Mouse (Mus musculus): Measurements from ENCODE around the gene Nr0b2. TPM values are rescaled to one million over a fixed set of nuclear protein-coding genes. Genes with fewer than 3 reads are reported as not detected.

The Nr0b2 gene
- polyA plus RNA-seq, 1 experiment from 2014 or later: not detected

DNA sequence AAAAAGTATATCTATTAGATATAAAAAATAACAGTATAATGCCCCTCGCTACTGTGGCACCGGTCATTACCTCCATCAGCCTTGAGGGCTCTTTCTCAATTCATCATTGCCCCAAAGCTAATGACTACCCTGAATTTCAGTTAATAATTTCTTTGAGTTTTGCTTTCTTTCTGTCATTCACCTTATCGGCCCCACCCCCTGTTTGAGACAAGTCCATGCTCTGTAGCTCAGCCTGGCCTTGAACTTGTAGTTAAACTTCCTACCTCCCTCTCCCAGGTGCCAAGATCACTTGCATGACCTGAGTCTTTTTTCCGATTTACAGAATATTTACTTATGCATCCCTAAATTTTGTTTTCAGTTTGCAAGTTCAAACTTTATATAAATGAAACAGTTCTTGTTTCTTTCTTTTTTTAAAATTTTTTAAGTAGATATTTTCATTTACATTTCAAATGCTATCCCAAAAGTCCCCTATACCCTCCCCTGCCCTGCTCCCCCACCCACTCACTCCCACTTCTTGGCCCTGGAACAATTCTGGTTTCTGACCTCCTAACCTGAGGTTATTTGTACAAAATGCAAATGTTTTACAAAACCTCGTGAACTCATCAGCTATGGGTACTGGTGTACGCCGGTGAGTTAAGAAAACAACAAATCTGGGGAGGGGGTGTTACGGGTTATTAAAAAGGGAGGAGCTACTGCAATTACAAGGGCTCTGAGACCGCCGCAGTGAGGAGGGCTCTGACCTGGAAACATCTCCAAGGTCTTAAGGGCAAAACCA lies 16.3 kb downstream of the Nr0b2 start:
- Histone ChIP-seq H3K4me2 (no peak overlapping the region), H3K36me3 (replicated peaks) (no peaks in the 10 kb centered on the region), H3K4me3 (no peak overlapping the region), H3K27ac (no peak overlapping the region), H3K4me1 (no peaks in the 10 kb centered on the region), H3K27me3 (replicated peaks) (no peaks in the 10 kb centered on the region), H3K9ac (no peak overlapping the region), H3K9me3 (no peaks in the 10 kb centered on the region)
- 83% methylated on average over 10 of the region's 10 CpGs for WGBS
- no peak for ATAC-seq (replicated peaks)

DNA sequence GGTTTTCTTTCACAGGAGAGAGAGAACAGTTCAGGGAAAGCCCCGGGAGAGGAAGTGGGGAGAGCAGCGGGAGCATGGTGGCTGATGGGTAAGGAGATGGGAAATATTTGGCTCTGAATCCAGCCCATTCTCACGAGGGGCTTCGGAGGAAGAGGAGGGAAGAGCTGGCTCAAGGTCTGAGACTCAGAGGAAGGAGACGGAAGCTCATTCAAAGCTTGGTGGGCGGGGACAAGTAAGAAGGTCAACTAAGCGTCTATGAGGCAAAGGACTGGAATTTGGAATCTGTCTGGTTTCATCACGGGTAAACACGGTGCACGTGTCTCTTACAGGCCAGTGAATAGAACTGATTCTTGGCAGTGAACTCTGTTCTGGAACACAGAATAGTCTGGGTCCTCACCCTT lies 16.9 kb downstream of the Nr0b2 start:
- WGBS: 73% methylated on average over 10 of the region's 10 CpGs
- no peak overlapping the region for H3K4me3 ChIP-seq
- no peaks in the 10 kb centered on the region for H3K36me3 ChIP-seq (replicated peaks)
- no peak overlapping the region for H3K4me2 ChIP-seq
- no peaks in the 10 kb centered on the region for H3K27me3 ChIP-seq (replicated peaks)
- no peak overlapping the region for H3K9ac ChIP-seq
- H3K9me3 ChIP-seq: no peaks in the 10 kb centered on the region
- peaks cover 1% of the 10 kb centered on the region for H3K4me1 ChIP-seq
- no peak overlapping the region for H3K27ac ChIP-seq
- ATAC-seq (replicated peaks): no peak

DNA sequence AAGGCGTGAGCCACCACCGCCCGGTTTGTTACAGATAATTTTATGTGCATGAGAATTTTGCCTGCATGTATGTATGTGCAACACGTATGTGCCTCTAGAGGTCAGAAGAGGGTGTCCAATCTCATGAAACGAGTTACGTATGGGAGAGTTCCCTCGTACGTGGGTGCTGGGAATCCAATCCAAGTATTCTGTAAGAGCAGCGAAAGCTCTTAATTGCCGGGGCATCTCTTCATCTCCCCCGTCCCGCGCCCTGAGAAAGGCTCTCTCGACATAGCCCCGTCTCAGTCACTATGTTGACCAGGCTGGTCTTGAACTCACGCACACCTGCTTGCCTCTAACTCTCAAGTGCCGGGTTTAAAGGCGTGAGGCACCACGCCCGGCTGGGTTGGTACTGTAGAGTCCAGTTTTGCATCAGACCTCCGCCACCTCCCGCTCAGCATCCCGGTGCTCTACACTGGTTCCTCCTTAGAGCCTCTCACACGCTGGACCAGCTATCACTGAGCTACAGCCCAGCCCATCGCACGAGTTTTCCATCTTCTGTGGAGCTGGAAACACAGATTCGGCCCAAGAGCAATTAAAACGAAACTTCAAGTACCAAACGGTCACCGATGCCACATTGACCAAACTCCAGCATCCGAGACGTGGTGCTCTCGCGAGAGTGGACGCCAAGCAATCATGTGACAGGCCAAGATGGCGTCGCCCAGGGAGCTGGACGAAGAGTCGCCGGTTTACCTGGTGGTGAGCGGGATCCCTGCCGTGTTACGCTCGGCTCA lies 21.1 kb downstream of the Nr0b2 start, which contains the start of gene Gpatch3:
TSS of gene Gpatch3 (plus strand) at position 676 of the 773 bp plus-strand sequence.
- H3K36me3 ChIP-seq (replicated peaks): peaks cover 4% of the 10 kb centered on the region; the same call in 1 of the 2 replicates
- H3K27ac ChIP-seq: peak within 1 kb of the TSS; percentile 86
- peak within 1 kb of the TSS; percentile 99 for H3K4me3 ChIP-seq
- H3K4me2 ChIP-seq: peak within 1 kb of the TSS; percentile 90
- H3K9ac ChIP-seq: peak within 1 kb of the TSS; percentile 92
- no peaks in the 10 kb centered on the region for H3K27me3 ChIP-seq (replicated peaks)
- H3K4me1 ChIP-seq: peaks cover 8% of the 10 kb centered on the region
- peak; percentile 96 for ATAC-seq (replicated peaks)
- H3K9me3 ChIP-seq: no peaks in the 10 kb centered on the region
- 5% methylated on average over 44 of the region's 44 CpGs for WGBS

DNA sequence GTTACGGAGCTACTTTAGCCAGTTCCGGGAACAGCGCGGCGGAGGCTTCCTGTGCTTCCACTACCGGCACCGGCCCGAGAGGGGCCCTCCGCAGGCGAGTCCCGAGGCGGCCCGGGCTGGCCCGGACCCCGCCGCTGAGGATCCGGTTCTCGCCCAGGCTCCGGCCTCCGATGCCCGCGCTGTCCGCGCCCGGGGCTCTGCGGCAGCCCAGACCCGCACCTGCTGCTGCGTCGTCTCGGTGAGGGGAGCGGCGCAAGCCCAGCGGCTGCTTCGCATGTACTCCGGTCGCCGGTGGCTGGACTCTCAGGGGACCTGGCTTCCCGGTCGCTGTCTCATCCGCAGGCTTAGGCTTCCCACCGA lies 21.6 kb downstream of the Nr0b2 start:
- H3K9me3 ChIP-seq: no peaks in the 10 kb centered on the region
- under 1% methylated on average over 41 of the region's 41 CpGs for WGBS
- peaks cover 10% of the 10 kb centered on the region; the same call in 1 of the 2 replicates for H3K36me3 ChIP-seq (replicated peaks)

DNA sequence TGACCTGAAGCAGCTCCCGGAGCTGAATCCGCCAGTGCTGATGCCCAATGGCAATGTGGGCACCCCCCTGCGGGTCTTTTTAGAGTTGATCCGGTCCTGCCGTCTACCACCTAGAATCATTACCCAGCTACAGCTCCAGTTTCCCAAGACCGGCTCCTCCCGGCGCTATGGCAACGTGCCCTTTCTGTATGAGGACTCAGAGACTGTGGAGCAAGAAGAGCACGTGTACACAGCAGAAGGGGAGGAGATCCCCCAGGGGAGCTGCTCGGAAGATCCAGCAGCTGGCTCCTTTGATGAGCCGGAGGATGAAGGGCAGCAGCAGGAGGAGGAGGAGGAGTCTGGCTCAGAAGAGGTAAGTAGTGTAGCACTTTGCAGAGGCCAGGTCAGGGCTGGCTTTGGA lies 24.8 kb downstream of the Nr0b2 start:
- no peak for ATAC-seq (replicated peaks)
- H3K27me3 ChIP-seq (replicated peaks): no peaks in the 10 kb centered on the region
- H3K9me3 ChIP-seq: no peaks in the 10 kb centered on the region
- 0 out of 2 replicates have a peak overlapping the region, but pooled peaks have one; percentile 4 for H3K9ac ChIP-seq
- peaks cover 30% of the 10 kb centered on the region for H3K36me3 ChIP-seq (replicated peaks)
- no peak overlapping the region for H3K27ac ChIP-seq
- H3K4me2 ChIP-seq: no peak overlapping the region
- H3K4me3 ChIP-seq: no peak overlapping the region
- peaks cover 8% of the 10 kb centered on the region for H3K4me1 ChIP-seq
- 67% methylated on average over 12 of the region's 12 CpGs for WGBS

More for the DNA sequence above, 21.6 kb downstream of the Nr0b2 start:
- H3K27me3 ChIP-seq (replicated peaks): no peaks in the 10 kb centered on the region
- H3K4me1 ChIP-seq: peaks cover 8% of the 10 kb centered on the region
- peak overlapping the region; percentile 92 for H3K9ac ChIP-seq
- ATAC-seq (replicated peaks): peak; percentile 69
- peak overlapping the region; percentile 86 for H3K27ac ChIP-seq
- H3K4me2 ChIP-seq: peak overlapping the region; percentile 90
- H3K4me3 ChIP-seq: peak overlapping the region; percentile 99

DNA sequence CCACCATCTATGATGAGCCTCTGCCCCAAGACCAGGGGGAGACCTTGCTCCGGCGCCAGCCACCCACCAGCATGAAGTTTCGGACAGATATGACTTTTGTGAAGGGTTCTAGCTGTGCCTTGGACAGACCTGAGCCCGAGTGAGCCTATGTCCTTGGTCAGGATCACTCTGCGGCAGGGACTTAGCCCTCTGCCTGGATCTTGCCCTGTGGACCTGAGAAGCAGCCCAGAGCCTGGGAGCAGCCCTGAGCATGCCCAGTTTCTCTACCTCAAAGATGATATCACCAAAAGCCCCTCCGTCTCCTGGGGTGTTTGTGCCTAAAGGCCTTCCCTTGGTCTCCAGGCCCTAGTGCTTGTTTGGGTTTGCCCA lies 30.5 kb downstream of the Nr0b2 start:
- H3K27me3 ChIP-seq (replicated peaks): no peaks in the 10 kb centered on the region
- peak overlapping the region; percentile 100 for H3K4me2 ChIP-seq
- peak overlapping the region; percentile 68 for H3K9ac ChIP-seq
- 61% methylated on average over 6 of the region's 6 CpGs for WGBS
- H3K27ac ChIP-seq: peak overlapping the region; percentile 82
- peaks cover 33% of the 10 kb centered on the region for H3K36me3 ChIP-seq (replicated peaks)
- H3K9me3 ChIP-seq: no peaks in the 10 kb centered on the region
- H3K4me3 ChIP-seq: peak overlapping the region; percentile 94
- no peak; the same call in 1 of the 2 replicates for ATAC-seq (replicated peaks)
- H3K4me1 ChIP-seq: peaks cover 24% of the 10 kb centered on the region

DNA sequence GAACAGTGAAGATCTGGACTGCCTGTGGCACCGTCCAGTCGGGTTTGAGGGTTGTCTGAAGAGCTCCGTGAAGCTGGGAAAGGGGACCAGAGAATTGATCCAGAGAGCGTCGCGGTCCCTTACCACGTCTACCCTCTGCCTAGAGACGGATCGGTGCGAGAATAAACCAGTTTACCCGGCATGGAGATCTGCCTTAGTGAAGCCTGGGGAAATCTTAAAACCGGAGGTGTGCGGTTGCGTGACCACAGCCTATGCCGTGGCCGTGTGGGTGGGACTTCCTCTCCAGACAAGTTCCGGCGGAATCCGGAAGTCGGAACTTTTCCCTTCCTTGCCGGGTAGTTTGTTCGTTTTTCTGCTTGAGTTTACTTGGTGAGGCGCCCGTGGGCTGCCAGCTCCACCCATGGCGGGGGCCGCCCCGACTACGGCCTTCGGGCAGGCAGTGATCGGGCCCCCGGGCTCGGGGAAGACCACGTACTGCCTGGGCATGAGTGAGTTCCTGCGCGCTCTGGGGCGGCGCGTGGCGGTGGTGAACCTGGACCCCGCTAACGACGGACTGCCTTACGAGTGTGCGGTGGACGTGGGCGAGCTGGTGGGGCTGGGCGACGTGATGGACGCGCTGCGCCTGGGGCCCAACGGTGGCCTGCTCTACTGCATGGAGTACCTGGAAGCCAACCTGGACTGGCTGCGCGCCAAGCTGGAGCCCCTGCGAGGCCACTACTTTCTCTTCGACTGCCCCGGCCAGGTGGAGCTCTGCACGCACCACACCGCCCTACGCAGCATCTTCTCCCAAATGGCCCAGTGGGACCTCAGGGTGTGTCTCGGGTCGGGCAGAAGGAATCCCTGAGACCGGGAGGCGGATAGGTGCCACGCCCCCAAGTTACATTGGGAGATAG lies 31.1 kb downstream of the Nr0b2 start, which contains the start of gene Gpn2:
TSS of gene Gpn2 (plus strand) at position 304 of the 893 bp plus-strand sequence.
- Histone ChIP-seq H3K4me1 (peaks cover 24% of the 10 kb centered on the region), H3K9me3 (no peaks in the 10 kb centered on the region), H3K36me3 (replicated peaks) (peaks cover 29% of the 10 kb centered on the region), H3K4me2 (peak within 1 kb of the TSS; percentile 100), H3K9ac (peak within 1 kb of the TSS; percentile 68), H3K4me3 (peak within 1 kb of the TSS; percentile 94), H3K27ac (peak within 1 kb of the TSS; percentile 82), H3K27me3 (replicated peaks) (no peaks in the 10 kb centered on the region)
- 2% methylated on average over 65 of the region's 65 CpGs for WGBS
- peak; percentile 93 for ATAC-seq (replicated peaks)

DNA sequence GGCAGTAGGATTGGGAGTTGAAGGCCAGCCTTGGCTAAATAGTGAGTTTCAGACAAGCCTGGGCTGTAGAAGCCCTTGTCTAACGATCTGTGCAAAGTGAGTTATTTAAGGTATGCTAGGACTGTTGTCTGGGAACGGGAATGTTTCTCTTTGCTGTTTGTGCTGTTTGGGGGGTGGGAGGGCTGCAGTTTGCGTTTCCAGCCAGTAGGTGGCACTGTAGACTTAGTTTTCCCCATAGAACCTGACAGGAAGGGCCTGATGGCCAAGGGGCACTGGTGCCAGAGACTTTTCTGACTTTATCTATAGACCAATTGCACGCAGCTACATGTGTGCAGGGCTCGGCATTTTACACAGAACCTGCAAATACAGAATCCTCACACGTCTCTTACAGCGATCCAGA lies 39.4 kb downstream of the Nr0b2 start:
- no peak for ATAC-seq (replicated peaks)
- H3K9me3 ChIP-seq: no peaks in the 10 kb centered on the region
- no peak overlapping the region for H3K4me2 ChIP-seq
- no peaks in the 10 kb centered on the region for H3K4me1 ChIP-seq
- 31% methylated on average over 7 of the region's 7 CpGs for WGBS
- no peak overlapping the region for H3K9ac ChIP-seq
- H3K27me3 ChIP-seq (replicated peaks): no peaks in the 10 kb centered on the region
- H3K27ac ChIP-seq: no peak overlapping the region
- H3K4me3 ChIP-seq: no peak overlapping the region
- peaks cover 15% of the 10 kb centered on the region for H3K36me3 ChIP-seq (replicated peaks)

DNA sequence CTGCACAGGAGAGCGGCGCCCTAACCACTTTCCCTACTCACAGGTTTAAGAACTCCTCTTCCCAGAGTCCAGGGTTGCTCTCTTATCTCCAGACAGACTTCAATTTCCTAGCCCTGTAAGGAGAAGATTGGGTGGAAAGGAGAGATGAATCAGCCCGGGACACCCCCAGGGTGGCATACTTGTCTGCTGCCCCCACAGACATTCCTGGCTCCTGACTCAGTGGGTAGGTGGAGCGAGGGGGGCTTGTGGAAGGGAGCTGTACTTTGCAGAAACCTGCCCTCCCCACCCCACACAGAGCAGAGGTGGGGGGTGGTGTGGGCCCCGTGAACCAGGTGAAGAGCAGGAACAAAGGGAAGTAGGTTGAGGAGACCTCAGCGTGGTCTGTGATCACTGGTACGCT lies 42.4 kb downstream of the Nr0b2 start:
- 77% methylated on average over 7 of the region's 7 CpGs for WGBS

DNA sequence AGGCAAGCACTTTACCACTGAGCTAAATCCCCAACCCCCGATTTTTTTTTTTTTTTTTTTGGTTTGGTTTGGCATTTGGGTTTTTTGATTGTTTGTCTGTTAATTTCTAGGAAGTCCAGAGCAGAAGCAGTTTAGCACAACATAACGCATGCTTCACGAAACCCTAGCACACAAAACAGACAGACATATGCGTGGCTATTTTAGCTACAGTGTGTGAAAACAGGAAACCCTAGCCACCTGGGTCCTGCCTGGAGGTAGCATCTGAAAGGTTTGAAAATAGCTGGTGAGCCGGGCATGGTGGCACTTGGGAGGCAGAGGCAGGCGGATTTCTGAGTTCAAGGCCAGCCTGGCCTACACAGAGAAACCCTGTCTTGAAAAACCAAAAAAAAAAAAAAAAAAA lies 42.9 kb downstream of the Nr0b2 start:
- H3K4me3 ChIP-seq: no peak overlapping the region
- peaks cover 2% of the 10 kb centered on the region; the same call in 1 of the 2 replicates for H3K36me3 ChIP-seq (replicated peaks)
- no peak overlapping the region for H3K27ac ChIP-seq
- ATAC-seq (replicated peaks): no peak
- H3K4me2 ChIP-seq: no peak overlapping the region
- H3K4me1 ChIP-seq: peaks cover 12% of the 10 kb centered on the region
- 82% methylated on average over 6 of the region's 6 CpGs for WGBS
- no peaks in the 10 kb centered on the region for H3K9me3 ChIP-seq
- peaks cover 30% of the 10 kb centered on the region for H3K27me3 ChIP-seq (replicated peaks)
- no peak overlapping the region for H3K9ac ChIP-seq

More for the DNA sequence above, 42.4 kb downstream of the Nr0b2 start:
- Histone ChIP-seq H3K9me3 (no peaks in the 10 kb centered on the region), H3K27me3 (replicated peaks) (peaks cover 29% of the 10 kb centered on the region), H3K36me3 (replicated peaks) (peaks cover 7% of the 10 kb centered on the region; the same call in 1 of the 2 replicates), H3K4me3 (no peak overlapping the region), H3K4me2 (no peak overlapping the region), H3K27ac (no peak overlapping the region), H3K9ac (no peak overlapping the region), H3K4me1 (peaks cover 12% of the 10 kb centered on the region)
- ATAC-seq (replicated peaks): no peak

DNA sequence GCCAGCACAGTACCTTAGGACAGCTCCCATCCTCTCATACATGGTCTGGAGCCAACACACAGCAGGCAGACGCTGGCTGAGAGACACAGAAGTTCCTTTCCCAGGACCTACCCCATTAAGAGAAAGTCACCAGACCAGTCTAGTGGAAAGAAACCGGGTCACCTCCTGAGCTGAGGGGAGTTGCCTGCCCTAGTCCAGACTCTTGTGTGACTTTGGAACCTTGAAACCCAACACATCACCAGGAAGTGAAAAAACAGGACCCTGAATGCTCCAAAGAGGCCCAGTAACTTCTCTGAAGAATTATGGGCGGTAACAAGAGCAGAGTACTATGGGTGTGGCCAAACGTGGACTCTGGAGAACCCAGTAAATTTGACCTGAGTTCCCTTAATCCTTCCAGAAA lies 45.4 kb downstream of the Nr0b2 start:
- no peaks in the 10 kb centered on the region for H3K36me3 ChIP-seq (replicated peaks)
- 51% methylated on average over 4 of the region's 4 CpGs for WGBS
- no peak for ATAC-seq (replicated peaks)
- peaks cover 12% of the 10 kb centered on the region for H3K4me1 ChIP-seq
- H3K4me2 ChIP-seq: no peak overlapping the region
- peaks cover 48% of the 10 kb centered on the region for H3K27me3 ChIP-seq (replicated peaks)
- no peak overlapping the region for H3K27ac ChIP-seq
- no peak overlapping the region for H3K9ac ChIP-seq
- H3K4me3 ChIP-seq: no peak overlapping the region
- no peaks in the 10 kb centered on the region for H3K9me3 ChIP-seq
